Mouse (Mus musculus) adrenal gland, postnatal 36 days (tissue): ENCODE measurements at regions not wholly inside any gene's neighbourhood (a gene's known extent, or its start where the extent isn't known, plus 50 kb on each side); places are given as distances from the start of the nearest gene placed in this dataset.

Experiments
- DNase-seq, 2 experiments: peaks; one replicate each; pipeline ENCODE4 v3.0.0; 2021; ENCODE audit warnings: mixed read lengths in 1 of 2

GRCm38 (mm10) chr15:56030007-56030406 is 1447.4 kb downstream of the Slc22a22 start:
- DNase-seq: peak in 1 of 2 experiments; percentile 26

- no peak for DNase-seq
Observed at GRCm38 (mm10) chr15:56027197-56027818, 1450.1 kb downstream of the Slc22a22 start.

DNA sequence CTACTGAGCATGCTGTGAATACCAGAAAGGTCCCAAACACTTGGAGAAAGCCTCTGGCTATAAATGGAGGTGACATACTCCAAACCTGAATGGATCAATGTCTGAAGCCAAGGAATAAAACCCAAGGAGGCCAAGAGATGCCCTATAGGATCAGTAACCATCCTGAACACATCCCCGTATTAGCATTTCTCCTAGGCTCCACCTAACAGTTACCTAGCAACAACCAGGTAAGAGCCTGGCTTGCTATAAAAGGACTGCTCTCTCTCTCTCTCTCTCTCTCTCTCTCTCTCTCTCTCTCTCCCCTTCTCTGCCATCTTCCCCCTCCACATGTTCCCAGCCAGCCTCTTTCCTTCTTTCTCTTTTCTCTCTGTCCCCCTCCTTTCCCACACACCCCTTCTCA is 1452.7 kb downstream of the Slc22a22 start:
- DNase-seq: no peak

DNA sequence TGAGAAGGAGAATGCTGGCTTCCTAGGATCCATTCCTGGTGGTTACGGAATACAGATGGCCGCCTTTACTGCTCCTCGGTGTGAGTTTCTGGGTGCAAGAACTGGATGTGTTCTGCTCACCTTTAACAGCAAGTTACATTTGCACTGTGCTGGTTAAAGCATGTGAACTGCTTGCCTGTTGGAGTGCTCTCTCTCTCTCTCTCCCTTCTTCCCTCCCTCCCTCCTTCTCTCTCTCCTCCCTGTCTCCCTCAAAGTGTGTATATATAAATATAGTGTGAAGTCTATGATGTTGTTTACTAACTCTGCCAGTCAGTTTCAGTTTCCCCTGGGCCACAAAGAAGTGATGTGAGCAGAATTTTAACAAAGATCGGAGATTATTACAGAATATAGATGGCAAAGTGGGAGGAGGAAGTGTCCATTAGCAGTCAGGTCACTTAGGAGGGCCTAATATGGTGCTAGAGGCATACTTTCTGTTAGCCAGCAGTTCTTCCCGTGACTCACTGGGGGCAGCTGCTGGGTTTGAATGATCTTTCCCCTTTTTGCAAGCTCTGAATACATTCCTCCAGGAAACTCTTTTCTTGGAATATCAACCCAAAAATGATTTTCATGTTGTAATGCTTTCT is 1453.5 kb downstream of the Slc22a22 start:
- no peak for DNase-seq

DNA sequence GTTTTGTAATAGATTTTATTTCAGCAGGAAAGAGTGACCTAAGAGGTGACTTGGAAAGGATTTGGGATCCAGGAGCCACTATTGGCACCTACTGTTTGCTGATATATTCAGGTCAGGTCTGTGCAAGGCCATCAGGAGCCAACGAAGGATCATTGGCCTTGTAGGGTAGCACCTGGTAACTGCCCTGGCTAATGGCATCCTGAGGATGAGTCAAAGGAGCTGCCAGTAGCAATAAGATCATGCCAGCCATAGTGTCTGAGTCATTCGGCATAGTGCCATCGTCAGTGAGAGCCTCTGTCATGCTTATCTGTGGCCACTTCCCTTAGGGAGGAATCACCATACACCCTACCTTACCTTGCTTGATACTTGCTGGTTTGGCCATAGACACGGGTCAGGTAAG is 1455.1 kb downstream of the Slc22a22 start:
- peak; percentile 64 to 80 for DNase-seq

- DNase-seq: no peak
Observed at GRCm38 (mm10) chr15:56018141-56018540, 1459.3 kb downstream of the Slc22a22 start.

DNA sequence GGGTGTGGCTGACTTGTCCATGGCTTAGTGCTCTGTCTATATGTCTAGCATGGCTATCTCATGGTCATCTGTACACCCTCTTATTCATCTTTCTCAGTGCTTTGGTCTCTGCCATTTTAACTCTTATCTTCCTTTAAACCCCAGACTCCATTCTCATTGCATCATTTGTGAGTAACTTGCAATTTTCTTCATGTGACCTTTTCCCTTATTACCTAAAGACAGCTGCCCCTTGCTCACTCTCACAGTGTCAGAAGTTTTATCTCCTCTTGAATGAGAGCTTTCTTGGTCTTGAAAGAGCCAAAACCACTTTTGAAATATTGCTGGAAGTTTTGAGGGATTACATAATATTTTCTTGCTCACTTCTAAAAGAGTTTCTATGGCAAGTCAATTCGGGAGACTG is 1459.9 kb downstream of the Slc22a22 start:
- no peak for DNase-seq

DNA sequence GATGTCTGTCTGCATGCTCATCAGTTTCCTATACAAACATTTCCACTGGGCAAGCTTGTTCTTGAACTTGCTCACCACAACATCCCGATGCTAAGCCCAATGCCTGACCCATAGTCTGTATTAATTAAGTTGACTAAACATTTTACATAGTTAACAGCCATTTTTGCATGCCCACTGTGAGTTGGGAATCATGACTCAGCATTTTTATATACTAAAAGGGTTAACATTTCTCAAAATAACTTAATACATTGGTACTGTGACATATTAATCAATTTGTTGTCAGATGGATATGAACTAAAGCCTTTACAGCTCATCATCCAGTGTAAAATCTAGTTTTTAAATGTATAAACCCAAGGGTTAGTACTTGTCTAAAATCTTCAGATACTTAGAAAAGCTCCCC is 1461.4 kb downstream of the Slc22a22 start:
- no peak for DNase-seq

DNA sequence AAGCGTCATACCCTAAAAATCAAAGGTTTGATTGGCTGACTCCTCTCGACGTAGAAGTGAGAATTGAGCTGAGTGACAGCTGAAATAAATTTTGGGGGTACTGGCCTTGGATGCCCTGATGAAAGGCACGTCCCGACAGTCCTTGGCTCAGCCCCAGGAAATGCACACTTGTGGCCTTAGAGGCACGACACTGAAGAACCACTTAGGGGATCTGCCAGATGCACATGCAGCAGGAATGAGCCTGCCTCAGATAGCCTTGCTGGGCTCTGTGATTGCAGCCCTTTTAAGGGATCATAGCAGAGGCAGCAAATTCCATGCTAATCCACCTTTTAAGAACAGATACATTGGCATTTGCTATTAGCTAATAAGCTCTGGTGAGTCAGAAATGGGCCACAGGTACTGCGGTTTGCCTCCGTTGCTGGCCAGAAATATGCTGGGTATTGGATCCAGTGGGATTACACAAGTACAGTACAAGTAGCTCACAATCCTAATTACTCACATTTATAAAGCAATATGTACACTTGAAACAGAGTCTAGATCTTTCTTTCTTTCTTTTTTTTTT is 1463.3 kb downstream of the Slc22a22 start:
- peak; percentile 74 to 80 for DNase-seq

DNA sequence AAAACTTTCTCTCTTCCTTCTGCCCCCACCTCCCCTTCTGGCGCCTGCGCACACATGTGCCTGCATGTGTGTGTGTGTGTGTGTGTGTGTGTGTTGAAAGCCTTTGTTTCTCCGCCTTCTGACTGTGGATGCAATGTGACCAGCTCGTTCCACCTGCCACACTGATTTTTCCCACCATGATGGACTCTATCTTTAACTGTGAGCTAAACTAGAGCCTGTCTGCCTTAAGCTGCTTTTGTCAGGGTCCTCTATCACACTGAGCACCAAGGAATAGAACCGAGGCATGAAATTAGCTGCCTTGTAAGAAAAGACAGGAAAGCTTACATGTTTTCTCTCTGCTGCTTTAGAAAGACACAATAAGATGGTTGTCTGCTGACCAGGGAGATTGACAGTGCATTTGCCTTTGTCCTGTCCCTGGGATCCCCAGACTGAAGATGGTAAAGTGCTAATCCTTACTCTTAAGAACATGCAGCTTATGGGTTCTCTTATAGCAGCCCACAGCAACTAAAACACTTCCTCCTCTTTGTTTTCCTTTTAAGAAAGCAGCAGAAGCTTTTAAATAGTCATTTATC is 1468.7 kb downstream of the Slc22a22 start:
- no peak for DNase-seq

GRCm38 (mm10) chr15:56007376-56007775 is 1470.0 kb downstream of the Slc22a22 start:
- DNase-seq: no peak

GRCm38 (mm10) chr15:56005361-56005760 is 1472.1 kb downstream of the Slc22a22 start:
- peak in 1 of 2 experiments; percentile 12 for DNase-seq

GRCm38 (mm10) chr15:56003921-56004320 is 1473.5 kb downstream of the Slc22a22 start:
- DNase-seq: no peak

- no peak for DNase-seq
Observed at GRCm38 (mm10) chr15:55999605-56000004, 1477.8 kb downstream of the Slc22a22 start.

DNA sequence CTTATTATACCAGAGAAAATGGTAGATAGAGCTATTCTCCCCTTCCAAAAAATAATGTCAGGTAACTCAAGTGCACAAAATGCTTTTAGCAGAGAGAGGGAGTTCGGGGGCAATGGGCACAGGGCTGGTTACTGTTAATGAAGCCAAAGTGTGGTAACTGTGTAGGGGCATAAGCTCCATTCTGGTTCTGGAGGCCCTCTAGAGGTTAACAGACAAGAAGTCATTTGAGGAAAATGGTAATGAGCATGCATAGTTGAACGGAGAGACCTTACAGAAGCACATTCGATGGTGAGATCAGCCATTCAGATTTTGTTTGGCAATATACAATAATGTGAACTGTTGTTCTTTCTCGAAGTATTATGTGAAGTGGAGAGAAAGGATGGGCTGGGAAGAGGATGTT is 1479.4 kb downstream of the Slc22a22 start:
- no peak for DNase-seq

- no peak for DNase-seq
Observed at GRCm38 (mm10) chr15:55994680-55995079, 1482.7 kb downstream of the Slc22a22 start.

- no peak for DNase-seq
Observed at GRCm38 (mm10) chr15:55975843-55976242, 1501.6 kb downstream of the Slc22a22 start.

DNA sequence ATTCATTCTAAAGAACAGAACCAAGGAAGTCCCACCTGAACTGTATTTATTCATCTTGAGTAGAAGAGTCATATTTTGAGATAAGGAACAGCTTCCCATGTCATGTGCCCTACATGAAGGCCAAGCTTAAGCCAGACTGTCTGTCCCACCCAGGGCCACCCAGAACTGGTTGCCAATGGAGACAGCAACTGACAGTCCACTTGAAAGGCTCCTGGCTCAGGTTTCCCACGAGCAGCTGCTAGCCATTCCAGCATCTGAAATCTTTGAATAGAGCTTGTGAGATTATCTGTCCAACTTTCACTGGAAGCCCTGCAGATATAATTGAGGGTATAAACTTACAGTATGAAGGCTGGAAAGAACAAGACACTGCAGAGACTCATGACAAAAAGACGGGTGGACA is 1510.6 kb downstream of the Slc22a22 start:
- peak in 1 of 2 experiments; percentile 12 for DNase-seq

DNA sequence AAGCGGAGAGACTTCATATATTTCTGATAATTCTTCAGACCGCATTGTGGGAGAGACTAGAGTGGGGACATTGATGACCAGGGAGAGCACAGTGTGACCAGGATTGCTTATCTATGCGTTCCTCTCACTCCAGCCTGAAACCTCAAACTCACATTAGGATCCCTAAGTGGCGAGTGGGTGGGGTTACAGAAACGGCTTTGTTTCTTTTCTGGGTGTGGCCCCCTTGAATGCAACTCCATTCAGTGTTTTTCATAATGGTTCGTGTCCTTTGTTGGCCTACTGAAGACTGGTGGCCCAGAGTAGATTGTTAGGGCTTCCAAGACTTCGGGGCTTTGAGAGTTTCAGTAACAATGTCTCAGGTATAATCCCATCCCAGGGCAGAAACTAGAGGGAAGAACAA is 1512.1 kb downstream of the Slc22a22 start:
- no peak for DNase-seq

GRCm38 (mm10) chr15:55962093-55962492 is 1515.3 kb downstream of the Slc22a22 start:
- DNase-seq: no peak
